Mouse (Mus musculus) erythroblast, embryonic 14.5 days (primary cell): Measurements from ENCODE around the gene Ankrd31.

Experiments
- GATA1 ChIP-seq: IDR thresholded peaks from 2 replicates; pipeline ENCODE4 v1.6.1; 2012; ENCODE audit warnings: low read length, inconsistent platforms, mixed read lengths
- TAL1 ChIP-seq: IDR thresholded peaks from 3 replicates; pipeline ENCODE4 v1.6.1; 2012; ENCODE audit warnings: low read length, inconsistent platforms, mixed read lengths

GRCm38 (mm10) chr13:96717821-96718220 is 30.3 kb upstream of the Ankrd31 start:
- no peak for TF ChIP-seq TAL1
- TF ChIP-seq GATA1 = no peak
